Mouse (Mus musculus): ENCODE measurements around the gene Cox8b. TPM values are rescaled to one million over a fixed set of nuclear protein-coding genes. Genes with fewer than 3 reads are reported as not detected.

Cox8b gene
- polyA plus RNA-seq, 1 experiment = 8,538 TPM

GRCm38 (mm10) chr7:140859997-140860396, 40.2 kb downstream of the Cox8b start:
- Histone ChIP-seq H3K27ac (replicated peaks; ENCODE audit: low read depth, low read length) (no peak overlapping the region), H3K4me1 (ENCODE audit: control insufficient read depth, insufficient read depth, insufficient read length, low read length) (peaks cover 10% of the 10 kb centered on the region), H3K4me3 (ENCODE audit: insufficient read depth, low read depth, low read length) (no peak overlapping the region)

- no peak overlapping the region for H3K27ac ChIP-seq (replicated peaks; ENCODE audit: low read depth, low read length)
- peak overlapping the region; percentile 85; the same call in 1 of the 2 replicates for H3K4me3 ChIP-seq (ENCODE audit: insufficient read depth, low read depth, low read length)
- H3K4me1 ChIP-seq (ENCODE audit: control insufficient read depth, insufficient read depth, insufficient read length, low read length) = peaks cover 14% of the 10 kb centered on the region
Measured at GRCm38 (mm10) chr7:140858746-140859145, 41.5 kb downstream of the Cox8b start.

GRCm38 (mm10) chr7:140857550-140858505, 42.4 kb downstream of the Cox8b start, which contains the start of gene Bet1l:
Gene Bet1l (minus strand): TSS chr7:140857577.
- Histone ChIP-seq H3K27ac (replicated peaks; ENCODE audit: low read depth, low read length) (peak within 1 kb of the TSS; percentile 73), H3K4me1 (ENCODE audit: control insufficient read depth, insufficient read depth, insufficient read length, low read length) (peaks cover 20% of the 10 kb centered on the region), H3K4me3 (ENCODE audit: insufficient read depth, low read depth, low read length) (peak within 1 kb of the TSS; percentile 85)

GRCm38 (mm10) chr7:140856785-140857549, 43.3 kb downstream of the Cox8b start, which contains the start of gene Ric8a:
Gene Ric8a (plus strand): TSS chr7:140856957.
- Histone ChIP-seq H3K4me3 (ENCODE audit: insufficient read depth, low read depth, low read length) (peak within 1 kb of the TSS; percentile 85), H3K4me1 (ENCODE audit: control insufficient read depth, insufficient read depth, insufficient read length, low read length) (peaks cover 20% of the 10 kb centered on the region), H3K27ac (replicated peaks; ENCODE audit: low read depth, low read length) (peak within 1 kb of the TSS; percentile 99)

- Histone ChIP-seq H3K27ac (replicated peaks; ENCODE audit: low read depth, low read length) (peak within 1 kb of the TSS; percentile 99), H3K4me3 (ENCODE audit: insufficient read depth, low read depth, low read length) (peak within 1 kb of the TSS; percentile 85), H3K4me1 (ENCODE audit: control insufficient read depth, insufficient read depth, insufficient read length, low read length) (peaks cover 20% of the 10 kb centered on the region)
Measured at GRCm38 (mm10) chr7:140855860-140856784, 44.1 kb downstream of the Cox8b start, which contains the start of gene Gm45785. Gene Gm45785 (minus strand): TSS chr7:140856331.

GRCm38 (mm10) chr7:140855181-140855580, 45.1 kb downstream of the Cox8b start:
- Histone ChIP-seq H3K4me1 (ENCODE audit: control insufficient read depth, insufficient read depth, insufficient read length, low read length) (peaks cover 20% of the 10 kb centered on the region), H3K27ac (replicated peaks; ENCODE audit: low read depth, low read length) (peak overlapping the region; percentile 99), H3K4me3 (ENCODE audit: insufficient read depth, low read depth, low read length) (peak overlapping the region; percentile 85)

- Histone ChIP-seq H3K4me1 (ENCODE audit: control insufficient read depth, insufficient read depth, insufficient read length, low read length) (peaks cover 20% of the 10 kb centered on the region), H3K27ac (replicated peaks; ENCODE audit: low read depth, low read length) (peak overlapping the region; percentile 99), H3K4me3 (ENCODE audit: insufficient read depth, low read depth, low read length) (peak overlapping the region; percentile 85; the same call in 1 of the 2 replicates)
Measured at GRCm38 (mm10) chr7:140854483-140854882, 45.8 kb downstream of the Cox8b start.

GRCm38 (mm10) chr7:140853386-140853785, 46.9 kb downstream of the Cox8b start:
- Histone ChIP-seq H3K4me3 (ENCODE audit: insufficient read depth, low read depth, low read length) (peak overlapping the region; percentile 0; the same call in 1 of the 2 replicates), H3K4me1 (ENCODE audit: control insufficient read depth, insufficient read depth, insufficient read length, low read length) (peaks cover 17% of the 10 kb centered on the region), H3K27ac (replicated peaks; ENCODE audit: low read depth, low read length) (peak overlapping the region; percentile 99)

- peak overlapping the region; percentile 84 for H3K27ac ChIP-seq (replicated peaks; ENCODE audit: low read depth, low read length)
- H3K4me1 ChIP-seq (ENCODE audit: control insufficient read depth, insufficient read depth, insufficient read length, low read length) = peaks cover 13% of the 10 kb centered on the region
- H3K4me3 ChIP-seq (ENCODE audit: insufficient read depth, low read depth, low read length) = no peak overlapping the region
Measured at GRCm38 (mm10) chr7:140851916-140852315, 48.3 kb downstream of the Cox8b start.

Other genes with a start within 250 kb of the Cox8b start
- gene Olfr539, start 240.5 kb downstream of the Cox8b start, polyA plus RNA-seq (2012; ENCODE audit: insufficient read depth, insufficient read length, missing spikeins) = not detected in 2 replicates
- not detected in 2 replicates for gene Olfr45, start 218.5 kb downstream of the Cox8b start, polyA plus RNA-seq (2012; ENCODE audit: insufficient read depth, insufficient read length, missing spikeins)
- gene Olfr541, start 203.2 kb downstream of the Cox8b start, polyA plus RNA-seq (2012; ENCODE audit: insufficient read depth, insufficient read length, missing spikeins) = not detected in 2 replicates
- gene Cyp2e1, start 136.7 kb downstream of the Cox8b start, polyA plus RNA-seq (2012; ENCODE audit: insufficient read depth, insufficient read length, missing spikeins) = 52.3 and 66.9 TPM in 2 replicates
- gene Syce1, start 112.6 kb downstream of the Cox8b start, polyA plus RNA-seq (2012; ENCODE audit: insufficient read depth, insufficient read length, missing spikeins) = 1.0 TPM in 1 of 2 replicates, not detected in the other
- not detected in 2 replicates for gene Zfp941, start 78.3 kb downstream of the Cox8b start, polyA plus RNA-seq (2012; ENCODE audit: insufficient read depth, insufficient read length, missing spikeins)
- 2.3 TPM in 1 of 2 replicates, not detected in the other for gene Urah, start 65.4 kb downstream of the Cox8b start, polyA plus RNA-seq (2012; ENCODE audit: insufficient read depth, insufficient read length, missing spikeins)
- not detected in 2 replicates for gene Scgb1c1, start 54.9 kb downstream of the Cox8b start, polyA plus RNA-seq (2012; ENCODE audit: insufficient read depth, insufficient read length, missing spikeins)
- not detected in 2 replicates for gene Odf3, start 52.6 kb downstream of the Cox8b start, polyA plus RNA-seq (2012; ENCODE audit: insufficient read depth, insufficient read length, missing spikeins)
- not detected in 2 replicates for gene Gm45785, start 44.1 kb downstream of the Cox8b start, polyA plus RNA-seq (2012; ENCODE audit: insufficient read depth, insufficient read length, missing spikeins)
- 14.4 and 15.5 TPM in 2 replicates for gene Ric8a, start 43.5 kb downstream of the Cox8b start, polyA plus RNA-seq (2012; ENCODE audit: insufficient read depth, insufficient read length, missing spikeins)
- gene Bet1l, start 42.9 kb downstream of the Cox8b start, polyA plus RNA-seq (2012; ENCODE audit: insufficient read depth, insufficient read length, missing spikeins) = 43.9 and 49.2 TPM in 2 replicates
- 108 and 110 TPM in 2 replicates for gene Psmd13, start 18.5 kb downstream of the Cox8b start, polyA plus RNA-seq (2012; ENCODE audit: insufficient read depth, insufficient read length, missing spikeins)
- gene Sirt3, start 18.1 kb downstream of the Cox8b start, polyA plus RNA-seq (2012; ENCODE audit: insufficient read depth, insufficient read length, missing spikeins) = 77.2 and 79.1 TPM in 2 replicates
- not detected in 2 replicates for gene Nlrp6, start 20.5 kb upstream of the Cox8b start, polyA plus RNA-seq (2012; ENCODE audit: insufficient read depth, insufficient read length, missing spikeins)
- 7.1 and 8.7 TPM in 2 replicates for gene Pgghg, start 40.9 kb upstream of the Cox8b start, polyA plus RNA-seq (2012; ENCODE audit: insufficient read depth, insufficient read length, missing spikeins)
- gene Ifitm5, start 49.8 kb upstream of the Cox8b start, polyA plus RNA-seq (2012; ENCODE audit: insufficient read depth, insufficient read length, missing spikeins) = not detected in 2 replicates
- gene Gm45717, start 55.5 kb upstream of the Cox8b start, polyA plus RNA-seq (2012; ENCODE audit: insufficient read depth, insufficient read length, missing spikeins) = not detected in 2 replicates
- 194 and 274 TPM in 2 replicates for gene Ifitm2, start 55.5 kb upstream of the Cox8b start, polyA plus RNA-seq (2012; ENCODE audit: insufficient read depth, insufficient read length, missing spikeins)
- gene Ifitm1, start 66.8 kb upstream of the Cox8b start, polyA plus RNA-seq (2012; ENCODE audit: insufficient read depth, insufficient read length, missing spikeins) = not detected in 2 replicates
- gene Ifitm3, start 110.3 kb upstream of the Cox8b start, polyA plus RNA-seq (2012; ENCODE audit: insufficient read depth, insufficient read length, missing spikeins) = 117 and 134 TPM in 2 replicates
- gene Ifitm6, start 117.5 kb upstream of the Cox8b start, polyA plus RNA-seq (2012; ENCODE audit: insufficient read depth, insufficient read length, missing spikeins) = 2.1 TPM in 1 of 2 replicates, not detected in the other
- not detected in 2 replicates for gene Gm17387, start 128.7 kb upstream of the Cox8b start, polyA plus RNA-seq (2012; ENCODE audit: insufficient read depth, insufficient read length, missing spikeins)
- gene B4galnt4, start 160.7 kb upstream of the Cox8b start, polyA plus RNA-seq (2012; ENCODE audit: insufficient read depth, insufficient read length, missing spikeins) = not detected in 2 replicates
- gene Pkp3, start 177.8 kb upstream of the Cox8b start, polyA plus RNA-seq (2012; ENCODE audit: insufficient read depth, insufficient read length, missing spikeins) = 1.6 TPM in 1 of 2 replicates, not detected in the other
- 1.1 and 2.9 TPM in 2 replicates for gene Sigirr, start 200.1 kb upstream of the Cox8b start, polyA plus RNA-seq (2012; ENCODE audit: insufficient read depth, insufficient read length, missing spikeins)
- not detected in 2 replicates for gene Ano9, start 217.4 kb upstream of the Cox8b start, polyA plus RNA-seq (2012; ENCODE audit: insufficient read depth, insufficient read length, missing spikeins)
- gene Ptdss2, start 221.9 kb upstream of the Cox8b start, polyA plus RNA-seq (2012; ENCODE audit: insufficient read depth, insufficient read length, missing spikeins) = 27.0 and 49.5 TPM in 2 replicates